Mouse (Mus musculus): ENCODE measurements around the gene Tmem19. TPM values are rescaled to one million over a fixed set of nuclear protein-coding genes. Genes with fewer than 3 reads are reported as not detected.

Gene Tmem19
- total RNA-seq, 1 experiment = 30.9 TPM

DNA sequence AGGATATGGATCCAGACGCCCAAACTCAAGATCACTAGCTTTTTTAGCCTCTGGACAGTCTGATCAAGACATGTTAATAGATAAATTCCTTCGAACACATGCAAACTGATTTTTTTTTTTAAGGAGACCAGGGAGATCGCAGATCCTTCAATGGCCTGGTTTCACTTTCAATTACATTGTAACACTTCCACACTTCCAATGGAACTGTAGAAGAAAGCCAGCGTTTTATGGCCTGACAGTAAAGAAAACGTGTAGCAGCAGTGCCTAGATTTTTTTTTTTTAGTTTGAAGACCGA is 48.1 kb downstream of the Tmem19 start:
- peaks cover 3% of the 10 kb centered on the region; the same call in 1 of the 2 replicates for H3K36me3 ChIP-seq (ENCODE audit: control insufficient read depth, insufficient read depth, low read length, poor library complexity, severe bottlenecking)
- TF ChIP-seq CHD2 (IDR thresholded peaks at IDR 0.05; ENCODE audit: low read depth, low read length) (no peak), ZNF384 (IDR thresholded peaks at IDR 0.05; ENCODE audit: low read depth, low read length) (0 out of 2 replicates have a peak, but pooled peaks have one; percentile 24)
- no peak overlapping the region for H3K27ac ChIP-seq (ENCODE audit: insufficient read depth, low read depth, low read length, poor library complexity, severe bottlenecking)
- peak overlapping the region; percentile 89 to 91 for H3K4me3 ChIP-seq (ENCODE audit: insufficient read depth in 1 of 2, low read depth in 1 of 2, low read length in 2 of 2, poor library complexity in 1 of 2, severe bottlenecking in 1 of 2)
- no peaks in the 10 kb centered on the region for H3K9me3 ChIP-seq (ENCODE audit: control insufficient read depth, insufficient read depth, low read depth, low read length)
- H3K4me1 ChIP-seq (ENCODE audit: control insufficient read depth in 2 of 2, insufficient read depth in 2 of 2, low read length in 2 of 2, poor library complexity in 1 of 2) = peaks cover 7 to 11% of the 10 kb centered on the region in 2 experiments; a peak in 2 of 4 replicates
- no peak overlapping the region; the same call in 1 of the 2 replicates for H3K9ac ChIP-seq (ENCODE audit: insufficient read depth, low read depth, low read length, poor library complexity, severe bottlenecking)
- DNase-seq (ENCODE audit: low read depth, low spot score) = no peak
- in situ Hi-C loops (cut with MboI; ENCODE audit: low sequenced_read_pairs in 2 of 2, unreplicated experiment in 2 of 2) = no loop called here

DNA sequence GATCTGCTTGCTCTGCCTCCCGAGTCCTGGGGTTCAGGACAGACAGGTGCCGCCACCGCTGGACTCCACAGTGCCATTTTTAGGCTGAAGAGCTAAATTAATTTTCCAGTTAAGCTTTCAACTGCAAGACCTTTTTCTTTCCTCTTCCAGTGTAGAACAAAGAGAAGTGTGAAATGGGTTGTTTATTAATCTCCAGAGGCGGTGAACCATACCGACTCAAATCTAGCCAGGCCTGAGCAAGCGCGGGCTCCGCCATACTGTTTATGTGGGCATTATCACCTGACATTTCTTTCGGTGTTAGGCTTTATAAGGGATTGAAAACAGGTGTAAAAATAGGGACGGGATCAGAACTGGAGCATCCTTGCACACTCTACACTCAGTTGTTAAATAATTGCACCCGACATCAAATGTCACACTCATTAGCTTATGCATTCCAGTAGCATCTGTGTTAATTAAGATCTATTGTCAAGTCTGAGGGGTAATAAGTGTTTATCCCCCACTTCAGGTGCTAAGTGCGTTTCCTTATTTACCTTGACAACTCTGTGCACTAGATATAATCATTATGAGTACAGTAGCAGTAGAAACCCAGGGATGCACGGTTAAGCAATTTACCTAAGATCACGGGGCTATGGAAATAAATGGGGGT is 48.5 kb downstream of the Tmem19 start:
- Histone ChIP-seq H3K4me1 (ENCODE audit: control insufficient read depth in 2 of 2, insufficient read depth in 2 of 2, low read length in 2 of 2, poor library complexity in 1 of 2) (peaks cover 7 to 11% of the 10 kb centered on the region in 2 experiments; a peak in 2 of 4 replicates), H3K4me3 (ENCODE audit: insufficient read depth in 1 of 2, low read depth in 1 of 2, low read length in 2 of 2, poor library complexity in 1 of 2, severe bottlenecking in 1 of 2) (peak overlapping the region in 1 of 2 experiments; percentile 89; a peak in 3 of 4 replicates), H3K36me3 (ENCODE audit: control insufficient read depth, insufficient read depth, low read length, poor library complexity, severe bottlenecking) (peaks cover 3% of the 10 kb centered on the region; the same call in 1 of the 2 replicates), H3K27ac (ENCODE audit: insufficient read depth, low read depth, low read length, poor library complexity, severe bottlenecking) (no peak overlapping the region), H3K9ac (ENCODE audit: insufficient read depth, low read depth, low read length, poor library complexity, severe bottlenecking) (no peak overlapping the region), H3K9me3 (ENCODE audit: control insufficient read depth, insufficient read depth, low read depth, low read length) (no peaks in the 10 kb centered on the region)
- TF ChIP-seq HCFC1 (IDR thresholded peaks at IDR 0.05; ENCODE audit: borderline replicate concordance, insufficient read depth, low read length) (no peak), ZNF384 (IDR thresholded peaks at IDR 0.05; ENCODE audit: low read depth, low read length) (no peak), ZC3H11A (IDR thresholded peaks at IDR 0.05; ENCODE audit: borderline replicate concordance, low read depth, low read length) (no peak), MAFK (IDR thresholded peaks at IDR 0.05; ENCODE audit: insufficient read depth, low read depth, low read length) (no peak), CHD2 (IDR thresholded peaks at IDR 0.05; ENCODE audit: low read depth, low read length) (no peak)
- no peak for DNase-seq (ENCODE audit: low read depth, low spot score)
- in situ Hi-C loops (cut with MboI; ENCODE audit: low sequenced_read_pairs in 2 of 2, unreplicated experiment in 2 of 2) = no loop called here

DNA sequence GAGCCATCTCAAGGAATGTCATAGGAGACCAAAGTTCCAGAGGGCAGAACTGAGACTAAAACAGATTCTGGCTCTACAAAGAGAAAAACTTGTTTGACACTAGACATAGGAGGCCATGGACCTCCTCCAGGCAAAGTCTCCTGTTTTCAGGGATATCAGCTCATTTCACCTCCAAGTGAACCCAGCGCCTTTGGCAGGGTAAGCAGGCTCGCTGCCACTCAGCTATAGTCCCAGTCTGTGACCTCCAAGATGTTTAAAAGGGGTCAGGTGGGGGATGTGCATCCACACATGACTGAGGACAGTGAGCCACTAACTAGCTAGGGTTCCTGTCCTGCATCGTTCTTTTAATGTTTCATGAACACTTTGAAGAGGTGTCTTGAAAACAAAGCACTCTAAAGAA is 49.6 kb downstream of the Tmem19 start:
- peaks cover 7 to 13% of the 10 kb centered on the region in 2 experiments; a peak in 2 of 4 replicates for H3K4me1 ChIP-seq (ENCODE audit: control insufficient read depth in 2 of 2, insufficient read depth in 2 of 2, low read length in 2 of 2, poor library complexity in 1 of 2)
- no peak overlapping the region for H3K4me3 ChIP-seq (ENCODE audit: insufficient read depth in 1 of 2, low read depth in 1 of 2, low read length in 2 of 2, poor library complexity in 1 of 2, severe bottlenecking in 1 of 2)
- H3K9ac ChIP-seq (ENCODE audit: insufficient read depth, low read depth, low read length, poor library complexity, severe bottlenecking) = no peak overlapping the region
- no peak for DNase-seq (ENCODE audit: low read depth, low spot score)
- H3K27ac ChIP-seq (ENCODE audit: insufficient read depth, low read depth, low read length, poor library complexity, severe bottlenecking) = no peak overlapping the region
- H3K9me3 ChIP-seq (ENCODE audit: control insufficient read depth, insufficient read depth, low read depth, low read length) = no peaks in the 10 kb centered on the region
- peaks cover 3% of the 10 kb centered on the region; the same call in 1 of the 2 replicates for H3K36me3 ChIP-seq (ENCODE audit: control insufficient read depth, insufficient read depth, low read length, poor library complexity, severe bottlenecking)
- no peak for TF ChIP-seq ZNF384 (IDR thresholded peaks at IDR 0.05; ENCODE audit: low read depth, low read length)
- no peak for TF ChIP-seq MAFK (IDR thresholded peaks at IDR 0.05; ENCODE audit: insufficient read depth, low read depth, low read length)
- TF ChIP-seq HCFC1 (IDR thresholded peaks at IDR 0.05; ENCODE audit: borderline replicate concordance, insufficient read depth, low read length) = no peak
- TF ChIP-seq ZC3H11A (IDR thresholded peaks at IDR 0.05; ENCODE audit: borderline replicate concordance, low read depth, low read length) = no peak
- TF ChIP-seq CHD2 (IDR thresholded peaks at IDR 0.05; ENCODE audit: low read depth, low read length) = no peak
- in situ Hi-C loops (cut with MboI; ENCODE audit: low sequenced_read_pairs in 2 of 2, unreplicated experiment in 2 of 2) = no loop called here

- no peak for DNase-seq (ENCODE audit: low read depth, low spot score)
- H3K4me1 ChIP-seq (ENCODE audit: control insufficient read depth in 2 of 2, insufficient read depth in 2 of 2, low read length in 2 of 2, poor library complexity in 1 of 2) = peaks cover 7 to 13% of the 10 kb centered on the region in 2 experiments; a peak in 2 of 4 replicates
- peaks cover 3% of the 10 kb centered on the region; the same call in 1 of the 2 replicates for H3K36me3 ChIP-seq (ENCODE audit: control insufficient read depth, insufficient read depth, low read length, poor library complexity, severe bottlenecking)
- no peak overlapping the region for H3K4me3 ChIP-seq (ENCODE audit: insufficient read depth in 1 of 2, low read depth in 1 of 2, low read length in 2 of 2, poor library complexity in 1 of 2, severe bottlenecking in 1 of 2)
- H3K27ac ChIP-seq (ENCODE audit: insufficient read depth, low read depth, low read length, poor library complexity, severe bottlenecking) = no peak overlapping the region
- no peak for TF ChIP-seq CHD2 (IDR thresholded peaks at IDR 0.05; ENCODE audit: low read depth, low read length)
- no peak for TF ChIP-seq HCFC1 (IDR thresholded peaks at IDR 0.05; ENCODE audit: borderline replicate concordance, insufficient read depth, low read length)
- no peak for TF ChIP-seq ZNF384 (IDR thresholded peaks at IDR 0.05; ENCODE audit: low read depth, low read length)
- TF ChIP-seq MAFK (IDR thresholded peaks at IDR 0.05; ENCODE audit: insufficient read depth, low read depth, low read length) = no peak
- TF ChIP-seq ZC3H11A (IDR thresholded peaks at IDR 0.05; ENCODE audit: borderline replicate concordance, low read depth, low read length) = no peak
- in situ Hi-C loops (cut with MboI; ENCODE audit: low sequenced_read_pairs in 2 of 2, unreplicated experiment in 2 of 2) = no loop called here
- H3K9me3 ChIP-seq (ENCODE audit: control insufficient read depth, insufficient read depth, low read depth, low read length) = no peaks in the 10 kb centered on the region
- H3K9ac ChIP-seq (ENCODE audit: insufficient read depth, low read depth, low read length, poor library complexity, severe bottlenecking) = no peak overlapping the region
These were observed 50.1 kb downstream of the Tmem19 start for GRCm38 (mm10) chr10:115312194-115312593.

All from ES-E14 (cell line).